Comparison of ENCODE assay signal across 14 mouse cellular contexts in the genomic region with DNA sequence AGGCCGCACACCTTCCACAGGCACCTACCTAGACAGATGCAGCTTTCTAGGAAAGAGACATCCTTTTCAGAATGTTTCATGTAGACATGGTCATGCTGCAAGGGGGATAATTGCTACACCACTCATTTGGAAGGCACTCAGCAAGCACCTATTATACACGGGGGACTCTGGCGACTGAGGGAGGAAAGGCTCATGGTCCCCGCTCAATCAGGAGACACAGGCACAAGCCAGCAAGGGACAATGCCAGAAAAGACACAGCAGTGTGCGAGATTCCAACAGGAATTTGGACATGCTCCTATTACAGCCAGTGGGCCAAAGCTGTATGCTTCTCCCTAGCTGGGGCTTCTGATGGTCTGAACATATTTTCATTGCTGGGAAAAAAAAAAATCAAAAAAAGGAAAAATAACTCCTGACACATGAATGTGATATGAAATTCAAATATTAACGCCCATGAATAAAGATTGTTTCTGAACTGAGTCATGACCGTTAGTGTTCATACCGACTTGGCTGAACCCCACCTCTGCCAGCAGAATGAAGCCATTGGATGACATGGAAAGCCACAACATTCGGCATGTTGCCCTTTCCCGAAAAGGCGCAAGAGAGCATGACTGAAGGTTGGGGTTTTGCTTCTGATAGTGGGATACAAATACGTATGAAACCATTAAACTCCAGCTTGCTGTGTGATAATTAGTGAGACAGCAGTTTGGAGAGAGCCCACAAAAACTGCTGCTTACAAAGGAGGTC.
DNase-seq lines count a peak whose midpoint lies in the region; ATAC-seq and TF ChIP-seq lines count a peak whose summit lies in the region.
"Had no signal": no experiment of that assay in that cellular context is flagged by ENCODE, and none has a peak within 500 bp of the region (broad histone marks: within the 10 kb centered on the region; RNA-seq: fewer than 3 reads in every experiment).

No protein-coding gene starts in this region.

- H3K9me3 ChIP-seq in lung, embryonic 16.5 days (ENCODE audit: control insufficient read depth, low read length), result peaks cover 2% of the 10 kb centered on the region; the same call in 1 of the 2 replicates
- H3K9me3 ChIP-seq: limb, embryonic 13.5 days; liver, embryonic 15.5 days had no signal

- peak overlapping the region; percentile 23; the same call in 1 of the 2 replicates for H3K27ac ChIP-seq in heart, adult 2 months
- peak overlapping the region; percentile 67 for H3K27ac ChIP-seq in lung, embryonic 16.5 days (ENCODE audit: low read length)
- H3K27ac ChIP-seq in macrophage, result peak overlapping the region; percentile 22
- H3K27ac ChIP-seq: kidney, postnatal 0 days; limb, embryonic 13.5 days; liver, embryonic 15.5 days had no signal

- peaks cover 4% of the 10 kb centered on the region; the same call in 1 of the 2 replicates for H3K79me2 ChIP-seq in heart, adult 2 months (replicated peaks; ENCODE audit: control insufficient read depth, insufficient read depth, low read length)
- H3K79me2 ChIP-seq in macrophage (ENCODE audit: inconsistent target), result no peaks in the 10 kb centered on the region

- H3K9ac ChIP-seq in heart, adult 2 months (ENCODE audit: low read depth, low read length), result no peak overlapping the region
- H3K9ac ChIP-seq in lung, embryonic 16.5 days (ENCODE audit: low read length), result no peak overlapping the region
- H3K9ac ChIP-seq: limb, embryonic 13.5 days; liver, embryonic 15.5 days had no signal

- H3K4me3 ChIP-seq in heart, adult 2 months, result no peak overlapping the region
- H3K4me3 ChIP-seq in lung, embryonic 16.5 days (ENCODE audit: low read length), result no peak overlapping the region
- H3K4me3 ChIP-seq in macrophage (ENCODE audit: inconsistent target), result no peak overlapping the region
- H3K4me3 ChIP-seq: limb, embryonic 13.5 days; liver, embryonic 15.5 days had no signal

- intact Hi-C loops in heart, adult 2 months (cut with DNase I), result loop anchor here (5.0 kb wide), 1 partner anchor 46 kb away; no protein-coding TSS in a partner anchor
- intact Hi-C loops in heart, postnatal 36 days (cut with DNase I), result loop anchor here (5.0 kb wide), 1 partner anchor 74 kb away; no protein-coding TSS in a partner anchor

- H3K4me1 ChIP-seq in heart, adult 2 months (ENCODE audit: control insufficient read depth, insufficient read depth, low read length), result peaks cover 20% of the 10 kb centered on the region
- H3K4me1 ChIP-seq in lung, embryonic 16.5 days (replicated peaks; ENCODE audit: control insufficient read depth, insufficient read depth, low read length), result peaks cover 39% of the 10 kb centered on the region

- H3K36me3 ChIP-seq in heart, adult 2 months (ENCODE audit: control insufficient read depth, insufficient read depth, low read length), result no peaks in the 10 kb centered on the region; the same call in 1 of the 2 replicates
- H3K36me3 ChIP-seq in lung, embryonic 16.5 days (ENCODE audit: control insufficient read depth, insufficient read depth, low read length), result no peaks in the 10 kb centered on the region
- no peaks in the 10 kb centered on the region for H3K36me3 ChIP-seq in macrophage (ENCODE audit: inconsistent target)
- H3K36me3 ChIP-seq: liver, embryonic 15.5 days had no signal

- no peak for TF ChIP-seq CTCF in heart, adult 2 months (IDR thresholded peaks at IDR 0.05)

- TF ChIP-seq POLR2A in heart, adult 2 months (IDR thresholded peaks at IDR 0.05; ENCODE audit: insufficient read depth, low read depth, low read length), result no peak

- ATAC-seq in lung, embryonic 16.5 days (ENCODE audit: low read depth), result no peak
- ATAC-seq: forebrain, embryonic 16.5 days; intestine, postnatal 0 days had no signal

- TF ChIP-seq EP300 in heart, adult 2 months (IDR thresholded peaks at IDR 0.05; ENCODE audit: insufficient read depth, low read depth, low read length), result no peak

- no peaks in the 10 kb centered on the region for H3K27me3 ChIP-seq in heart, adult 2 months (ENCODE audit: control insufficient read depth, insufficient read depth, low read length)
- no peaks in the 10 kb centered on the region for H3K27me3 ChIP-seq in lung, embryonic 16.5 days (ENCODE audit: control insufficient read depth, insufficient read depth, low read depth, low read length)
- H3K27me3 ChIP-seq: limb, embryonic 13.5 days; liver, embryonic 15.5 days had no signal

- no peak overlapping the region for H3K4me2 ChIP-seq in lung, embryonic 16.5 days (ENCODE audit: low read depth, low read length)
- H3K4me2 ChIP-seq: limb, embryonic 13.5 days; liver, embryonic 15.5 days had no signal

- DNase-seq in heart, adult 2 months, result no peak
- DNase-seq in heart, postnatal 36 days, result no peak
- no peak for DNase-seq in lung, postnatal 10 days
- peak; percentile 70 for DNase-seq in brain, adult 2 months (ENCODE audit: low read depth, low spot score)
- DNase-seq in adrenal gland, postnatal 14 days, result no peak
- DNase-seq: heart, postnatal 14 days; retina, postnatal 1 day had no signal

- 58% methylated on average over 12 of the region's 12 CpGs for WGBS in heart, adult 2 months
- 69% methylated on average over 12 of the region's 12 CpGs for WGBS in lung, embryonic 16.5 days
- 84% methylated on average over 12 of the region's 12 CpGs for WGBS in macrophage (ENCODE audit: missing documents)
